Mouse (Mus musculus) forebrain, embryonic 13.5 days (tissue): ENCODE data around the gene Camk1g. TPM values are rescaled to one million over a fixed set of nuclear protein-coding genes. Genes with fewer than 3 reads are reported as not detected.

Experiments used
- ATAC-seq: fragments of 200-750 bp; cut with Nextera tagmentation; 2 replicates; pipeline ENCODE4 v1.8.0; 2017
- H3K27ac ChIP-seq: fragments of 300-500 bp; sonication (generic); 2 replicates; pipeline ENCODE4 v1.5.1; 2015; ENCODE audit warnings: inconsistent platforms, mild to moderate bottlenecking, moderate library complexity
- H3K27me3 ChIP-seq: fragments of 300-500 bp; sonication (generic); 2 replicates; pipeline ENCODE4 v1.6.1; 2015; ENCODE audit warnings: mild to moderate bottlenecking, inconsistent platforms
- H3K36me3 ChIP-seq: fragments of 300-500 bp; sonication (generic); 2 replicates; pipeline ENCODE4 v1.6.1; 2015; ENCODE audit warnings: mild to moderate bottlenecking, inconsistent platforms; ENCODE audit not compliant: poor library complexity, severe bottlenecking
- H3K4me1 ChIP-seq: fragments of 300-500 bp; sonication (generic); 2 replicates; pipeline ENCODE4 v1.6.1; 2015; ENCODE audit warnings: inconsistent platforms
- H3K4me2 ChIP-seq: fragments of 300-500 bp; sonication (generic); 2 replicates; pipeline ENCODE4 v1.6.1; 2015; ENCODE audit warnings: inconsistent platforms, mild to moderate bottlenecking, moderate library complexity
- H3K4me3 ChIP-seq: fragments of 300-500 bp; sonication (generic); 2 replicates; pipeline ENCODE4 v1.5.1; 2015; ENCODE audit warnings: mild to moderate bottlenecking, inconsistent platforms
- H3K9ac ChIP-seq: fragments of 300-500 bp; sonication (generic); 2 replicates; pipeline ENCODE4 v1.6.1; 2015; ENCODE audit warnings: mild to moderate bottlenecking, inconsistent platforms
- H3K9me3 ChIP-seq: fragments of 300-500 bp; sonication (generic); replicated peaks from 2 replicates; pipeline ENCODE4 v1.6.1; 2016; ENCODE audit warnings: inconsistent platforms
- WGBS: fragments of 180-500 bp; shearing (Covaris S2); methylation state at CpG from one replicate; pipeline ENCODE4 v1.1.7; 2015; 5-methylcytosine and 5-hydroxymethylcytosine counted together
- polyA plus RNA-seq: library from polyadenylated mRNA; unstranded; fragments of >200 nt; fragmentation: Nextera tagmentation; extraction: Ambion mirVana; gene quantifications from 2 replicates; pipeline ENCODE4 v1.2.1, GENCODE M21; 2015

The Camk1g gene
- polyA plus RNA-seq = 26.7 and 30.0 TPM in 2 replicates

DNA sequence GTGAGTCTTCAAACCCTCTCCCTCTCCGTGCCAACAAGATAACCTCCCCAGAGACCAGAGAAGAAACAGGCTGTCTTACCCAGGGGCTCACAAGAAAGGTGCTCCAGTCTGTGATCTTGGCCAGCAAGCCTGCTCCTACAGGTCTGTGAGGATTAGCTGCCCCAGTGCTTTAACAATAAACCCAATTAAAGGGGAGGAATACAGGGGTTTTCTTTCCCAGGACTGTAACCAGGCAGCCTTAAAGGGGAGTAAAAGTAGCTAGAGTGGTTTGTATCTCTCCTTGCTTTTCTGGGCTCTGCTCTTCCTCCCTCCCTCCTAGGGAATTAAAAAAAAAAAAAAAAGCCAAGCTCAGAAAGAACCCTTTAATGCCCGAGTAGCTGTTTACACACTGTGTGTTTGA lies at the start of gene Camk1g:
Camk1g (minus strand) TSS at position 203 of the 400 bp plus-strand sequence.
- Histone ChIP-seq H3K9ac (peak within 1 kb of the TSS; percentile 72), H3K27ac (peak within 1 kb of the TSS; percentile 45; the same call in 1 of the 2 replicates), H3K9me3 (no peaks in the 10 kb centered on the region), H3K4me2 (peak within 1 kb of the TSS; percentile 77), H3K4me3 (peak within 1 kb of the TSS; percentile 48), H3K27me3 (no peaks in the 10 kb centered on the region), H3K36me3 (no peaks in the 10 kb centered on the region), H3K4me1 (peaks cover 35% of the 10 kb centered on the region)
- ATAC-seq = peak; percentile 88
- WGBS = 0% methylated on average over 2 of the region's 2 CpGs

DNA sequence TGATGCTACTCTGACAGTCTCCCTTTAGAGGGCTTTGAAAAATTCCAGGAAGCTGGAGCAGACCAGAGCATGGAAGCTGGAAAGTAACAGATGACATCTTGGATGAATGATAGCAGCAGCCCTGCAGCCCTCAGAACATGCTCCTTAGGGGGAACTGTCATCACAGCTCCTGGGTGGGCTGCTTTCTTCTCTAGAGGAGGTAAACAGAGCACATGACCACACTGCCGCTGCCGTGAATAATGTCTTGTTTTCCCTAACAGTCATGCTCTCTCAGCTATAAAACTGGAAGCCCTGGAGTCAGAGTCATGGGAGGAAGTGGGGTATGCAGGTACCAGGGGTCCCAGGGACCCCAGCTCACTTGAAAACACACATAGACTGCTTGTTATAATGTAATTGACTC lies 49.1 kb upstream of the Camk1g start:
- H3K27me3 ChIP-seq = peaks cover 41% of the 10 kb centered on the region
- H3K36me3 ChIP-seq = no peaks in the 10 kb centered on the region
- ATAC-seq = no peak
- 17% methylated on average over 2 of the region's 2 CpGs for WGBS
- no peaks in the 10 kb centered on the region for H3K9me3 ChIP-seq
- no peak overlapping the region for H3K9ac ChIP-seq
- peaks cover 24% of the 10 kb centered on the region for H3K4me1 ChIP-seq
- no peak overlapping the region for H3K27ac ChIP-seq
- no peak overlapping the region for H3K4me2 ChIP-seq
- H3K4me3 ChIP-seq = no peak overlapping the region

DNA sequence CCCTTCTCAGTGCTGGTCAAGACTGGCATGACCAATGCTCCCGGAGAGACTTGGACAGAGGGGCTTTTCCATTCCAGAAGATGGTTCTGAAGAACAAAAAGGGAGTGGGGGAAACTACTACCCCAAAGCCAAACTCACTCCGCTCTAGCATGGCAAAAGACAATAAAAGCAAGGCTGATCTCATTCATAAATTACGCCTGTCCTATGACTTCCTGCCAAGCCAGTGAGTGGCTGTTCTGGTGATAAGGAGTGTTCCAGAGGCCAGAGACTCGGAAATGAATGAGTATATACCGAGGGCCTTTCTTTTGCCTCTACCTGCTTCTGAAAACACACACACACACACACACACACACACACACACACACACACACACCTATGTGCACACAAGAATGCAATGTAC lies 48.6 kb upstream of the Camk1g start:
- H3K36me3 ChIP-seq = no peaks in the 10 kb centered on the region
- H3K4me2 ChIP-seq = no peak overlapping the region
- H3K4me3 ChIP-seq = no peak overlapping the region
- H3K27ac ChIP-seq = no peak overlapping the region
- 87% methylated on average over 5 of the region's 5 CpGs for whole genome bisulfite sequencing
- peaks cover 19% of the 10 kb centered on the region for H3K4me1 ChIP-seq
- ATAC-seq = no peak
- no peak overlapping the region for H3K9ac ChIP-seq
- H3K27me3 ChIP-seq = peaks cover 41% of the 10 kb centered on the region
- no peaks in the 10 kb centered on the region for H3K9me3 ChIP-seq

GRCm38 (mm10) chr1:193414067-193414466 lies 44.0 kb upstream of the Camk1g start:
- 91% methylated on average over 4 of the region's 4 CpGs for WGBS
- ATAC-seq = no peak
- no peaks in the 10 kb centered on the region for H3K9me3 ChIP-seq
- no peak overlapping the region for H3K4me3 ChIP-seq
- no peaks in the 10 kb centered on the region for H3K36me3 ChIP-seq
- H3K9ac ChIP-seq = no peak overlapping the region
- no peak overlapping the region for H3K27ac ChIP-seq
- H3K4me2 ChIP-seq = no peak overlapping the region
- peaks cover 34% of the 10 kb centered on the region for H3K27me3 ChIP-seq
- H3K4me1 ChIP-seq = peaks cover 8% of the 10 kb centered on the region

GRCm38 (mm10) chr1:193413368-193414000 lies 43.4 kb upstream of the Camk1g start:
- H3K9me3 ChIP-seq = no peaks in the 10 kb centered on the region
- no peaks in the 10 kb centered on the region for H3K36me3 ChIP-seq
- no peak overlapping the region for H3K4me3 ChIP-seq
- H3K4me1 ChIP-seq = peaks cover 4% of the 10 kb centered on the region; the same call in 1 of the 2 replicates
- H3K9ac ChIP-seq = no peak overlapping the region
- H3K27ac ChIP-seq = no peak overlapping the region
- 92% methylated on average over 5 of the region's 5 CpGs for WGBS
- no peak for ATAC-seq
- no peak overlapping the region for H3K4me2 ChIP-seq
- peaks cover 32% of the 10 kb centered on the region for H3K27me3 ChIP-seq

- 65% methylated on average over 6 of the region's 6 CpGs for WGBS
- no peak overlapping the region for H3K27ac ChIP-seq
- no peak for ATAC-seq
Observed at GRCm38 (mm10) chr1:193407487-193407886, 37.4 kb upstream of the Camk1g start.

GRCm38 (mm10) chr1:193406059-193406642 lies 36.1 kb upstream of the Camk1g start:
- H3K4me1 ChIP-seq = peaks cover 23% of the 10 kb centered on the region
- H3K4me3 ChIP-seq = no peak overlapping the region
- no peaks in the 10 kb centered on the region for H3K9me3 ChIP-seq
- 40% methylated on average over 6 of the region's 6 CpGs for WGBS
- no peak overlapping the region for H3K4me2 ChIP-seq
- 0 out of 2 replicates have a peak, but pooled peaks cover 3% of the 10 kb centered on the region for H3K27me3 ChIP-seq
- peak; percentile 90 for ATAC-seq
- H3K36me3 ChIP-seq = no peaks in the 10 kb centered on the region
- no peak overlapping the region for H3K9ac ChIP-seq
- 0 out of 2 replicates have a peak overlapping the region, but pooled peaks have one; percentile 27 for H3K27ac ChIP-seq

More at GRCm38 (mm10) chr1:193407487-193407886, 37.4 kb upstream of the Camk1g start:
- Histone ChIP-seq H3K4me2 (no peak overlapping the region), H3K9me3 (no peaks in the 10 kb centered on the region), H3K4me3 (no peak overlapping the region), H3K4me1 (peaks cover 23% of the 10 kb centered on the region), H3K36me3 (no peaks in the 10 kb centered on the region), H3K9ac (no peak overlapping the region), H3K27me3 (peaks cover 10% of the 10 kb centered on the region; the same call in 1 of the 2 replicates)

GRCm38 (mm10) chr1:193401695-193402094 lies 31.6 kb upstream of the Camk1g start:
- Histone ChIP-seq H3K4me3 (no peak overlapping the region), H3K27ac (no peak overlapping the region), H3K27me3 (peaks cover 4% of the 10 kb centered on the region; the same call in 1 of the 2 replicates), H3K9me3 (no peaks in the 10 kb centered on the region), H3K4me1 (peaks cover 13% of the 10 kb centered on the region), H3K4me2 (no peak overlapping the region), H3K36me3 (no peaks in the 10 kb centered on the region), H3K9ac (no peak overlapping the region)
- 82% methylated on average over 9 of the region's 9 CpGs for WGBS
- no peak for ATAC-seq

- H3K27ac ChIP-seq = no peak overlapping the region
- no peak overlapping the region for H3K4me2 ChIP-seq
- no peaks in the 10 kb centered on the region for H3K4me1 ChIP-seq
- H3K4me3 ChIP-seq = no peak overlapping the region
- ATAC-seq = no peak
- H3K36me3 ChIP-seq = no peaks in the 10 kb centered on the region
- H3K27me3 ChIP-seq = peaks cover 4% of the 10 kb centered on the region; the same call in 1 of the 2 replicates
- no peaks in the 10 kb centered on the region for H3K9me3 ChIP-seq
- WGBS = 97% methylated on average over 1 of the region's 1 CpGs
- H3K9ac ChIP-seq = no peak overlapping the region
Observed at GRCm38 (mm10) chr1:193400348-193400747, 30.2 kb upstream of the Camk1g start.

- Histone ChIP-seq H3K9me3 (no peaks in the 10 kb centered on the region), H3K27ac (no peak overlapping the region), H3K9ac (no peak overlapping the region), H3K4me1 (no peaks in the 10 kb centered on the region), H3K27me3 (peaks cover 9% of the 10 kb centered on the region; the same call in 1 of the 2 replicates), H3K4me3 (no peak overlapping the region), H3K4me2 (no peak overlapping the region), H3K36me3 (no peaks in the 10 kb centered on the region)
- ATAC-seq = no peak
- 69% methylated on average over 2 of the region's 2 CpGs for WGBS
Observed at GRCm38 (mm10) chr1:193398728-193399437, 28.8 kb upstream of the Camk1g start.

- Histone ChIP-seq H3K9ac (no peak overlapping the region), H3K4me1 (no peaks in the 10 kb centered on the region), H3K36me3 (no peaks in the 10 kb centered on the region), H3K4me2 (no peak overlapping the region), H3K27me3 (peaks cover 9% of the 10 kb centered on the region; the same call in 1 of the 2 replicates), H3K27ac (no peak overlapping the region), H3K9me3 (no peaks in the 10 kb centered on the region), H3K4me3 (no peak overlapping the region)
- ATAC-seq = no peak
Observed at GRCm38 (mm10) chr1:193397109-193397508, 27.0 kb upstream of the Camk1g start.

DNA sequence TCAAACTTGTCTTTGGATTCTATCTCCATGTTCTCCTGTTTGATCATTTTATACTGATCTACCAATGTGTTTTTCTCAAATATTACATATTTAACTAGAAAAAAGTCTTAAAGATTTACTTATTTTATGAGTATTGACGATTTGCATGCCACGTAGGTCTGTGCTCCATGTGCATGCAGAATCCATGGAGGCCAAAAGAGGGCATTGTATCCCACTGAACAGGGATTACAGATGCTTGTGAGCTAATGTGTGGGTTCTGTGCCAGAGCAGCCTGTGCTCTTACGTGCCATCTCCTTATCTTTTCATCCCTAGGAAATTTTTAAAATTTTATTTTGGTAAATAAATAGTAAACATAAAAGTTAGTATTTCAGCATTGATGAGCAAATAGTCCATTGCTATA lies 22.2 kb upstream of the Camk1g start:
- no peak for ATAC-seq
- H3K4me2 ChIP-seq = no peak overlapping the region
- WGBS = 90% methylated on average over 3 of the region's 3 CpGs

More for the DNA sequence above, 22.2 kb upstream of the Camk1g start:
- peaks cover 25% of the 10 kb centered on the region; the same call in 1 of the 2 replicates for H3K27me3 ChIP-seq
- H3K9me3 ChIP-seq = no peaks in the 10 kb centered on the region
- H3K4me3 ChIP-seq = no peak overlapping the region
- H3K36me3 ChIP-seq = no peaks in the 10 kb centered on the region
- peaks cover 27% of the 10 kb centered on the region for H3K4me1 ChIP-seq
- H3K27ac ChIP-seq = no peak overlapping the region
- H3K9ac ChIP-seq = no peak overlapping the region
